Mouse (Mus musculus) MEL (cell line): Measurements from ENCODE around the gene Slc29a4. TPM values are rescaled to one million over a fixed set of nuclear protein-coding genes. Genes with fewer than 3 reads are reported as not detected.

ENCODE experiments used
- DNase-seq: peaks from one replicate; pipeline ENCODE4 v3.0.0; 2011; ENCODE audit warnings: low read depth, low spot score
- H3K27ac ChIP-seq: 2 replicates; pipeline ENCODE4 v1.5.1; 2012; ENCODE audit warnings: low read depth, mild to moderate bottlenecking, control low read depth, low read length, moderate library complexity; ENCODE audit not compliant: control insufficient read depth
- H3K27me3 ChIP-seq, 2 experiments: fragments of 150-350 bp in 1 of 2; sonication (generic) in 1 of 2; 2 replicates each; pipeline ENCODE4 v1.6.1; 2012; ENCODE audit warnings: low read length in 2 of 2, mild to moderate bottlenecking in 2 of 2, improper control_type of control experiment in 1 of 2, moderate library complexity in 1 of 2; ENCODE audit not compliant: insufficient read depth in 2 of 2, control insufficient read depth in 1 of 2
- H3K36me3 ChIP-seq, 2 experiments: 2 replicates each; pipeline ENCODE4 v1.6.1; 2012 to 2014; ENCODE audit warnings: low read length in 2 of 2, improper control_type of control experiment in 1 of 2, inconsistent platforms in 1 of 2, mild to moderate bottlenecking in 1 of 2; ENCODE audit not compliant: insufficient read depth in 2 of 2, control insufficient read depth in 1 of 2
- H3K4me1 ChIP-seq, 2 experiments: fragments of 150-350 bp in 1 of 2; sonication (generic) in 1 of 2; 2 replicates each; pipeline ENCODE4 v1.6.1; 2012; ENCODE audit warnings: low read length in 2 of 2, improper control_type of control experiment in 1 of 2, mild to moderate bottlenecking in 1 of 2; ENCODE audit not compliant: insufficient read depth in 2 of 2, control insufficient read depth in 1 of 2
- H3K4me3 ChIP-seq, 2 experiments: fragments of 150-350 bp in 1 of 2; sonication (generic) in 1 of 2; 2 replicates each; pipeline ENCODE4 v1.5.1; 2012; ENCODE audit warnings: low read depth in 2 of 2, low read length in 2 of 2, mild to moderate bottlenecking in 2 of 2, moderate library complexity in 2 of 2, control low read depth in 1 of 2, improper control_type of control experiment in 1 of 2; ENCODE audit not compliant: control insufficient read depth in 1 of 2, insufficient read depth in 1 of 2
- H3K79me2 ChIP-seq: 2 replicates; pipeline ENCODE4 v1.6.1; 2012; ENCODE audit warnings: mild to moderate bottlenecking, low read length, moderate library complexity; ENCODE audit not compliant: control insufficient read depth, poor library complexity, insufficient read depth
- H3K9ac ChIP-seq: 2 replicates; pipeline ENCODE4 v1.6.1; 2012; ENCODE audit warnings: low read depth, mild to moderate bottlenecking, control low read depth, low read length, moderate library complexity; ENCODE audit not compliant: control insufficient read depth, poor library complexity, severe bottlenecking
- H3K9me3 ChIP-seq: fragments of 150-350 bp; sonication (generic); replicated peaks from 2 replicates; pipeline ENCODE4 v1.6.1; 2012; ENCODE audit warnings: mild to moderate bottlenecking, low read length, improper control_type of control experiment, moderate library complexity; ENCODE audit not compliant: insufficient read depth
- BHLHE40 ChIP-seq: IDR thresholded peaks from 2 replicates; pipeline ENCODE4 v1.6.1; 2012; ENCODE audit warnings: low read depth, mild to moderate bottlenecking, inconsistent platforms, low read length, improper control_type of control experiment, borderline replicate concordance
- CTCF ChIP-seq, 3 experiments: IDR thresholded peaks in 2 of 3; conservative IDR thresholded peaks in 1 of 3; 2 replicates each; pipeline ENCODE4 v1.5.1; 2011 to 2012; ENCODE audit warnings: low read length in 3 of 3, low read depth in 2 of 3, mild to moderate bottlenecking in 2 of 3, improper control_type of control experiment in 1 of 3, inconsistent platforms in 1 of 3, mixed read lengths in 1 of 3, moderate library complexity in 1 of 3; ENCODE audit not compliant: control insufficient read depth in 1 of 3, insufficient read depth in 1 of 3, poor library complexity in 1 of 3, severe bottlenecking in 1 of 3
- ELF1 ChIP-seq: IDR thresholded peaks from 2 replicates; pipeline ENCODE4 v1.6.1; 2014; ENCODE audit warnings: low read depth, mild to moderate bottlenecking, inconsistent platforms, low read length, improper control_type of control experiment, moderate library complexity
- EP300 ChIP-seq, 2 experiments: IDR thresholded peaks; 2 replicates each; pipeline ENCODE4 v1.6.1; 2011; ENCODE audit warnings: improper control_type of control experiment in 2 of 2, low read length in 2 of 2, low read depth in 1 of 2, mild to moderate bottlenecking in 1 of 2
- GABPA ChIP-seq: IDR thresholded peaks from 2 replicates; pipeline ENCODE4 v1.6.1; 2012; ENCODE audit warnings: low read depth, mild to moderate bottlenecking, inconsistent platforms, low read length, improper control_type of control experiment, moderate library complexity
- GATA1 ChIP-seq: IDR thresholded peaks from 2 replicates; pipeline ENCODE4 v1.6.1; 2011; ENCODE audit warnings: low read depth, low read length, improper control_type of control experiment
- JUND ChIP-seq: IDR thresholded peaks from 2 replicates; pipeline ENCODE4 v1.6.1; 2011; ENCODE audit warnings: low read depth, mild to moderate bottlenecking, improper control_type of control experiment, low read length
- MAFK ChIP-seq: IDR thresholded peaks from 2 replicates; pipeline ENCODE4 v1.6.1; 2011; ENCODE audit warnings: low read depth, mild to moderate bottlenecking, low read length, improper control_type of control experiment, borderline replicate concordance
- MAX ChIP-seq: IDR thresholded peaks from 2 replicates; pipeline ENCODE4 v1.6.1; 2011; ENCODE audit warnings: low read length, improper control_type of control experiment
- MAZ ChIP-seq: IDR thresholded peaks from 2 replicates; pipeline ENCODE4 v1.6.1; 2012; ENCODE audit warnings: low read depth, mild to moderate bottlenecking, inconsistent platforms, low read length, improper control_type of control experiment
- MXI1 ChIP-seq: IDR thresholded peaks from 2 replicates; pipeline ENCODE4 v1.6.1; 2011; ENCODE audit warnings: mild to moderate bottlenecking, low read depth, low read length, improper control_type of control experiment
- MYB ChIP-seq: IDR thresholded peaks from 2 replicates; pipeline ENCODE4 v1.6.1; 2011; ENCODE audit warnings: mild to moderate bottlenecking, low read depth, low read length, improper control_type of control experiment
- MYC ChIP-seq: IDR thresholded peaks from 2 replicates; pipeline ENCODE4 v1.6.1; 2011; ENCODE audit warnings: low read depth, mild to moderate bottlenecking, low read length, improper control_type of control experiment, moderate library complexity
- NELFE ChIP-seq: IDR thresholded peaks from 2 replicates; pipeline ENCODE4 v1.6.1; 2011; ENCODE audit warnings: low read depth, low read length, improper control_type of control experiment
- NRF1 ChIP-seq: IDR thresholded peaks from 2 replicates; pipeline ENCODE4 v1.6.1; 2014; ENCODE audit warnings: low read depth, mild to moderate bottlenecking, inconsistent platforms, low read length, improper control_type of control experiment, moderate library complexity; ENCODE audit not compliant: poor library complexity, insufficient read depth, severe bottlenecking
- POLR2A ChIP-seq, 2 experiments: IDR thresholded peaks; 2 replicates each; pipeline ENCODE4 v1.6.1; 2011 to 2012; ENCODE audit warnings: low read length in 2 of 2, mild to moderate bottlenecking in 2 of 2, control low read depth in 1 of 2, improper control_type of control experiment in 1 of 2, low read depth in 1 of 2, moderate library complexity in 1 of 2; ENCODE audit not compliant: control insufficient read depth in 1 of 2, insufficient read depth in 1 of 2, poor library complexity in 1 of 2
- RCOR1 ChIP-seq: IDR thresholded peaks from 2 replicates; pipeline ENCODE4 v1.6.1; 2012; ENCODE audit warnings: low read depth, mild to moderate bottlenecking, inconsistent platforms, low read length, improper control_type of control experiment
- SIN3A ChIP-seq: IDR thresholded peaks from 2 replicates; pipeline ENCODE4 v1.6.1; 2012; ENCODE audit warnings: low read length, improper control_type of control experiment, inconsistent platforms
- TAL1 ChIP-seq: IDR thresholded peaks from 2 replicates; pipeline ENCODE4 v1.6.1; 2012; ENCODE audit warnings: mild to moderate bottlenecking, inconsistent platforms, low read length, moderate library complexity, mixed read lengths
- TCF12 ChIP-seq: IDR thresholded peaks from 2 replicates; pipeline ENCODE4 v1.6.1; 2014; ENCODE audit warnings: low read depth, mild to moderate bottlenecking, inconsistent platforms, low read length, improper control_type of control experiment, moderate library complexity
- UBTF ChIP-seq: IDR thresholded peaks from 2 replicates; pipeline ENCODE4 v1.6.1; 2012; ENCODE audit warnings: low read depth, mild to moderate bottlenecking, inconsistent platforms, low read length, improper control_type of control experiment, moderate library complexity, borderline replicate concordance; ENCODE audit not compliant: insufficient read depth
- USF1 ChIP-seq: IDR thresholded peaks from 2 replicates; pipeline ENCODE4 v1.6.1; 2014; ENCODE audit warnings: low read depth, mild to moderate bottlenecking, inconsistent platforms, low read length, improper control_type of control experiment, moderate library complexity
- USF2 ChIP-seq, 2 experiments: IDR thresholded peaks; 2 replicates each; pipeline ENCODE4 v1.6.1; 2011 to 2012; ENCODE audit warnings: improper control_type of control experiment in 2 of 2, low read length in 2 of 2, borderline replicate concordance in 1 of 2, inconsistent platforms in 1 of 2, low read depth in 1 of 2, mild to moderate bottlenecking in 1 of 2; ENCODE audit not compliant: insufficient read depth in 1 of 2
- ZKSCAN1 ChIP-seq: IDR thresholded peaks from 2 replicates; pipeline ENCODE4 v1.6.1; 2012; ENCODE audit warnings: low read depth, mild to moderate bottlenecking, inconsistent platforms, low read length, improper control_type of control experiment, moderate library complexity
- ZMIZ1 ChIP-seq: IDR thresholded peaks from 2 replicates; pipeline ENCODE4 v1.6.1; 2012; ENCODE audit warnings: low read depth, mild to moderate bottlenecking, inconsistent platforms, low read length, improper control_type of control experiment, moderate library complexity
- polyA plus RNA-seq, 2 experiments: library from polyadenylated mRNA; stranded (reverse) in 1 of 2; unstranded in 1 of 2; fragments of >175 nt in 1 of 2; fragments of >200 nt in 1 of 2; gene quantifications; 2 replicates each; pipeline versions ENCODE4 v1.2.1 to v1.2.4; 2012; ENCODE audit warnings: low replicate concordance in 2 of 2, low read depth in 1 of 2; ENCODE audit not compliant: insufficient read length in 2 of 2, insufficient read depth in 1 of 2, missing spikeins in 1 of 2
- total RNA-seq: library from RNA; depleted of rRNA; stranded (reverse); fragments of 300-350 nt; gene quantifications from 2 replicates; pipeline ENCODE4 v1.2.3, GENCODE M21; 2012

Slc29a4 gene
- total and polyA plus RNA-seq, 3 experiments = not detected

- H3K27me3 ChIP-seq = no peaks in the 10 kb centered on the region
- no peaks in the 10 kb centered on the region for H3K9me3 ChIP-seq
- no peak for DNase-seq
- peaks cover 4% of the 10 kb centered on the region; the same call in 1 of the 2 replicates for H3K79me2 ChIP-seq
- peaks cover 15 to 28% of the 10 kb centered on the region in 2 experiments for H3K4me1 ChIP-seq
- H3K27ac ChIP-seq = peak overlapping the region; percentile 68; the same call in 1 of the 2 replicates
- TF ChIP-seq RCOR1 (no peak), POLR2A (IDR thresholded peaks at IDR 0.05; ENCODE audit: control insufficient read depth in 1 of 2, insufficient read depth in 1 of 2, low read depth in 1 of 2, low read length in 2 of 2, poor library complexity in 1 of 2) (no peak), MAZ (no peak), ELF1 (no peak), MXI1 (no peak), MAFK (no peak), ZMIZ1 (no peak), BHLHE40 (no peak), CTCF (IDR thresholded peaks at IDR 0.05 in 2 of 3, conservative IDR thresholded peaks at IDR 0.05 in 1 of 3; ENCODE audit: control insufficient read depth in 1 of 3, insufficient read depth in 1 of 3, low read depth in 2 of 3, low read length in 3 of 3, poor library complexity in 1 of 3, severe bottlenecking in 1 of 3) (no peak), NELFE (no peak), ZKSCAN1 (no peak), JUND (no peak)
- H3K4me3 ChIP-seq = no peak overlapping the region
- peaks cover 5 to 30% of the 10 kb centered on the region in 2 experiments for H3K36me3 ChIP-seq
- H3K9ac ChIP-seq = no peak overlapping the region
Observed at GRCm38 (mm10) chr5:142649460-142650050, 42.8 kb upstream of the Slc29a4 start.

GRCm38 (mm10) chr5:142650390-142650789 lies 41.9 kb upstream of the Slc29a4 start:
- peak overlapping the region in 1 of 2 experiments; percentile 2; a peak in 1 of 4 replicates for H3K4me3 ChIP-seq
- H3K27me3 ChIP-seq = no peaks in the 10 kb centered on the region
- peak; percentile 38 for DNase-seq
- peaks cover 15 to 28% of the 10 kb centered on the region in 2 experiments for H3K4me1 ChIP-seq
- TF ChIP-seq MAX (no peak), NRF1 (no peak), MYB (no peak), TAL1 (no peak), USF1 (no peak), MYC (no peak), MAFK (no peak), USF2 (IDR thresholded peaks at IDR 0.05; ENCODE audit: borderline replicate concordance in 1 of 2, insufficient read depth in 1 of 2, low read depth in 1 of 2, low read length in 2 of 2) (no peak), SIN3A (no peak), GABPA (no peak), MAZ (no peak), EP300 (IDR thresholded peaks at IDR 0.05; ENCODE audit: low read depth in 1 of 2, low read length in 2 of 2) (no peak), ZKSCAN1 (no peak), TCF12 (no peak), UBTF (no peak), GATA1 (no peak), NELFE (no peak)
- H3K9me3 ChIP-seq = no peaks in the 10 kb centered on the region
- H3K9ac ChIP-seq = no peak overlapping the region
- peaks cover 0 to 30% of the 10 kb centered on the region in 2 experiments for H3K36me3 ChIP-seq
- peaks cover 4% of the 10 kb centered on the region; the same call in 1 of the 2 replicates for H3K79me2 ChIP-seq
- peak overlapping the region; percentile 68 for H3K27ac ChIP-seq
